Mouse (Mus musculus) neural tube, embryonic 13.5 days (tissue): ENCODE results near the gene Vwc2l. TPM values are rescaled to one million over a fixed set of nuclear protein-coding genes. Genes with fewer than 3 reads are reported as not detected.

Experiments
- ATAC-seq: fragments of 200-750 bp; cut with Nextera tagmentation; 2 replicates; pipeline ENCODE4 v1.8.0; 2017; ENCODE audit warnings: low read depth, mild to moderate bottlenecking, moderate TSS enrichment, moderate library complexity
- H3K27ac ChIP-seq: fragments of 300-500 bp; sonication (generic); replicated peaks from 2 replicates; pipeline ENCODE4 v1.5.1; 2015; ENCODE audit warnings: moderate library complexity, mild to moderate bottlenecking, inconsistent platforms
- H3K27me3 ChIP-seq: fragments of 300-500 bp; sonication (generic); 2 replicates; pipeline ENCODE4 v1.6.1; 2015; ENCODE audit warnings: mild to moderate bottlenecking, inconsistent platforms
- H3K36me3 ChIP-seq: fragments of 300-500 bp; sonication (generic); 2 replicates; pipeline ENCODE4 v1.6.1; 2015; ENCODE audit warnings: mild to moderate bottlenecking, inconsistent platforms
- H3K4me1 ChIP-seq: fragments of 300-500 bp; sonication (generic); replicated peaks from 2 replicates; pipeline ENCODE4 v1.6.1; 2015; ENCODE audit warnings: inconsistent platforms
- H3K4me2 ChIP-seq: fragments of 300-500 bp; sonication (generic); 2 replicates; pipeline ENCODE4 v1.6.1; 2015; ENCODE audit warnings: inconsistent platforms, mild to moderate bottlenecking, moderate library complexity
- H3K4me3 ChIP-seq: fragments of 300-500 bp; sonication (generic); 2 replicates; pipeline ENCODE4 v1.5.1; 2015; ENCODE audit warnings: mild to moderate bottlenecking, inconsistent platforms
- H3K9ac ChIP-seq: fragments of 300-500 bp; sonication (generic); 2 replicates; pipeline ENCODE4 v1.6.1; 2015; ENCODE audit warnings: moderate library complexity, mild to moderate bottlenecking, inconsistent platforms
- H3K9me3 ChIP-seq: fragments of 300-500 bp; sonication (generic); 2 replicates; pipeline ENCODE4 v1.6.1; 2016; ENCODE audit warnings: inconsistent platforms
- WGBS: fragments of 180-500 bp; shearing (Covaris S2); methylation state at CpG from one replicate; pipeline ENCODE4 v1.1.7; 2015; 5-methylcytosine and 5-hydroxymethylcytosine counted together
- polyA plus RNA-seq: library from polyadenylated mRNA; unstranded; fragments of >200 nt; fragmentation: Nextera tagmentation; extraction: Ambion mirVana; gene quantifications from 2 replicates; pipeline ENCODE4 v1.2.1, GENCODE M21; 2015

Vwc2l gene
- polyA plus RNA-seq, 1 experiment from 2014 or later: 3.5 TPM

GRCm38 (mm10) chr1:70918173-70919036 lies 192.9 kb downstream of the Vwc2l start:
- Histone ChIP-seq H3K4me2 (no peak overlapping the region), H3K36me3 (no peaks in the 10 kb centered on the region), H3K27me3 (no peaks in the 10 kb centered on the region), H3K4me3 (no peak overlapping the region), H3K4me1 (no peaks in the 10 kb centered on the region; the same call in 1 of the 2 replicates), H3K9ac (no peak overlapping the region), H3K27ac (no peak overlapping the region), H3K9me3 (no peaks in the 10 kb centered on the region)
- no peak for ATAC-seq
- 89% methylated on average over 2 of the region's 2 CpGs for whole genome bisulfite sequencing

- Histone ChIP-seq H3K4me3 (no peak overlapping the region), H3K27ac (no peak overlapping the region), H3K36me3 (no peaks in the 10 kb centered on the region), H3K4me2 (no peak overlapping the region), H3K27me3 (no peaks in the 10 kb centered on the region), H3K9ac (no peak overlapping the region), H3K9me3 (no peaks in the 10 kb centered on the region), H3K4me1 (no peaks in the 10 kb centered on the region)
- ATAC-seq: no peak
- 89% methylated on average over 4 of the region's 4 CpGs for WGBS
Measured at GRCm38 (mm10) chr1:70933016-70933415, 207.5 kb downstream of the Vwc2l start.
